Mouse (Mus musculus) frontal cortex, adult 2 months (tissue): ENCODE results near the gene Olfr159. TPM values are rescaled to one million over a fixed set of nuclear protein-coding genes. Genes with fewer than 3 reads are reported as not detected.
"Not testable (repeated sequence)": the region's sequence is repeated elsewhere in the genome, so short reads cannot be mapped to it uniquely, and the experiment has no call there.

Source experiments
- DNase-seq, 2 experiments: peaks; one replicate each; pipeline ENCODE4 v3.0.0; 2022; ENCODE audit warnings: low spot score in 1 of 2; ENCODE audit errors: extremely low spot score in 1 of 2
- polyA plus RNA-seq: library from polyadenylated mRNA; depleted of rRNA; stranded (reverse); fragments of >200 nt; gene quantifications from 2 replicates; pipeline ENCODE4 v1.2.3, GENCODE M21; 2012; rRNA removed

The Olfr159 gene
- not detected in 2 replicates for polyA plus RNA-seq

- no peak for DNase-seq
Measured at GRCm38 (mm10) chr4:43770909-43771308, at the start of gene Olfr159. Gene Olfr159 (minus strand): TSS chr4:43771009.

- no peak for DNase-seq
Measured at GRCm38 (mm10) chr4:43798936-43799335, 28.1 kb upstream of the Olfr159 start.

GRCm38 (mm10) chr4:43795844-43796243 is 25.0 kb upstream of the Olfr159 start:
- not testable (repeated sequence) for DNase-seq

GRCm38 (mm10) chr4:43795296-43795695 is 24.5 kb upstream of the Olfr159 start:
- DNase-seq: no peak

- DNase-seq: no peak
Measured at GRCm38 (mm10) chr4:43772304-43772703, 1.5 kb upstream of the Olfr159 start.

- DNase-seq: no peak
Measured at GRCm38 (mm10) chr4:43771626-43772025, 817 bp upstream of the Olfr159 start.

- DNase-seq: no peak
Measured at GRCm38 (mm10) chr4:43769374-43769773, 1.4 kb downstream of the Olfr159 start.

- no peak for DNase-seq
Measured at GRCm38 (mm10) chr4:43768341-43768740, 2.5 kb downstream of the Olfr159 start.

GRCm38 (mm10) chr4:43763410-43763809 is 7.4 kb downstream of the Olfr159 start:
- peak; percentile 22 to 81 for DNase-seq

GRCm38 (mm10) chr4:43761336-43761735 is 9.5 kb downstream of the Olfr159 start:
- no peak for DNase-seq

- DNase-seq: peak in 1 of 2 experiments; percentile 52
Measured at GRCm38 (mm10) chr4:43760460-43760859, 10.3 kb downstream of the Olfr159 start.

- peak; percentile 5 to 22 for DNase-seq
Measured at GRCm38 (mm10) chr4:43759571-43760418, 11.0 kb downstream of the Olfr159 start.

GRCm38 (mm10) chr4:43757213-43757612 is 13.6 kb downstream of the Olfr159 start:
- DNase-seq: no peak

GRCm38 (mm10) chr4:43745187-43745586 is 25.6 kb downstream of the Olfr159 start:
- peak in 1 of 2 experiments; percentile 66 for DNase-seq

- DNase-seq: no peak
Measured at GRCm38 (mm10) chr4:43743099-43743498, 27.7 kb downstream of the Olfr159 start.

- no peak for DNase-seq
Measured at GRCm38 (mm10) chr4:43742637-43743036, 28.2 kb downstream of the Olfr159 start.

- no peak for DNase-seq
Measured at GRCm38 (mm10) chr4:43741526-43741925, 29.3 kb downstream of the Olfr159 start.

GRCm38 (mm10) chr4:43738989-43739674 is 31.7 kb downstream of the Olfr159 start:
- no peak for DNase-seq

GRCm38 (mm10) chr4:43737144-43737543 is 33.7 kb downstream of the Olfr159 start:
- DNase-seq: no peak

GRCm38 (mm10) chr4:43733186-43733585 is 37.6 kb downstream of the Olfr159 start:
- no peak for DNase-seq

- no peak for DNase-seq
Measured at GRCm38 (mm10) chr4:43732171-43732570, 38.6 kb downstream of the Olfr159 start.
